In genomic region chr13:91223587-91224437, GRCm38 (mm10) we compare ENCODE assay signal across 8 mouse cellular contexts. TPM values are rescaled to one million over a fixed set of nuclear protein-coding genes. Genes with fewer than 3 reads are reported as not detected.
DNase-seq lines count a peak whose midpoint lies in the region; ATAC-seq and TF ChIP-seq lines count a peak whose summit lies in the region.

TSS of gene Atg10 (minus strand) at chr13:91223968.

- WGBS in cerebellum, adult 2 months, result 1% methylated on average over 55 of the region's 55 CpGs
- WGBS in forebrain, postnatal 0 days, result under 1% methylated on average over 55 of the region's 55 CpGs
- 1% methylated on average over 54 of the region's 55 CpGs for WGBS in lung, embryonic 16.5 days

- no peaks in the 10 kb centered on the region for H3K27me3 ChIP-seq in MEL (ENCODE audit: control insufficient read depth in 1 of 2, insufficient read depth in 2 of 2, low read length in 2 of 2)
- H3K27me3 ChIP-seq in cerebellum, adult 2 months (ENCODE audit: control insufficient read depth, insufficient read depth, low read length), result no peaks in the 10 kb centered on the region
- H3K27me3 ChIP-seq in forebrain, postnatal 0 days (ENCODE audit: insufficient read depth, low read length), result no peaks in the 10 kb centered on the region
- no peaks in the 10 kb centered on the region for H3K27me3 ChIP-seq in lung, embryonic 16.5 days (ENCODE audit: control insufficient read depth, insufficient read depth, low read depth, low read length)

- ATAC-seq in forebrain, postnatal 0 days, result peak; percentile 98
- ATAC-seq in hematopoietic stem cell, adult 5-6 weeks (replicated peaks in 1 of 2; ENCODE audit: insufficient read depth in 1 of 2, low FRiP score in 2 of 2, low TSS enrichment in 1 of 2, low read depth in 1 of 2, poor library complexity in 2 of 2, severe bottlenecking in 2 of 2), result peak; percentile 82 to 92
- peak; percentile 98 for ATAC-seq in lung, embryonic 16.5 days (ENCODE audit: low read depth)

- H3K79me2 ChIP-seq in MEL (ENCODE audit: control insufficient read depth, insufficient read depth, low read length, poor library complexity), result no peaks in the 10 kb centered on the region; the same call in 1 of the 2 replicates

- H3K4me3 ChIP-seq in MEL (ENCODE audit: control insufficient read depth in 1 of 2, insufficient read depth in 1 of 2, low read depth in 2 of 2, low read length in 2 of 2), result peak within 1 kb of the TSS; percentile 74 to 94
- H3K4me3 ChIP-seq in cerebellum, adult 2 months (replicated peaks; ENCODE audit: insufficient read depth, low read depth, low read length), result peak within 1 kb of the TSS; percentile 71
- peak within 1 kb of the TSS; percentile 67 for H3K4me3 ChIP-seq in forebrain, postnatal 0 days (ENCODE audit: low read depth, low read length)
- H3K4me3 ChIP-seq in lung, embryonic 16.5 days (ENCODE audit: low read length), result peak within 1 kb of the TSS; percentile 82

- peak; percentile 95 for DNase-seq in MEL (ENCODE audit: low read depth, low spot score)
- peak; percentile 95 to 96 for DNase-seq in cerebellum, adult 2 months
- peak; percentile 93 for DNase-seq in forebrain, postnatal 0 days
- DNase-seq in layer of hippocampus, adult 9-10 months (ENCODE audit: low spot score), result peak; percentile 71
- DNase-seq in ovary, postnatal 10 days (ENCODE audit: low spot score), result peak; percentile 85
- peak; percentile 90 to 94 for DNase-seq in thymus, postnatal 10 days (ENCODE audit: low spot score in 2 of 2)

- H3K9ac ChIP-seq in MEL (ENCODE audit: control insufficient read depth, low read depth, low read length, poor library complexity, severe bottlenecking), result peak within 1 kb of the TSS; percentile 87
- peak within 1 kb of the TSS; percentile 80 for H3K9ac ChIP-seq in forebrain, postnatal 0 days
- peak within 1 kb of the TSS; percentile 86 for H3K9ac ChIP-seq in lung, embryonic 16.5 days (ENCODE audit: low read length)

- H3K27ac ChIP-seq in MEL (ENCODE audit: control insufficient read depth, low read depth, low read length), result peak within 1 kb of the TSS; percentile 72
- H3K27ac ChIP-seq in cerebellum, adult 2 months (ENCODE audit: insufficient read depth, low read length), result peak within 1 kb of the TSS; percentile 97
- H3K27ac ChIP-seq in forebrain, postnatal 0 days (ENCODE audit: low read depth, low read length), result peak within 1 kb of the TSS; percentile 91
- H3K27ac ChIP-seq in lung, embryonic 16.5 days (ENCODE audit: low read length), result peak within 1 kb of the TSS; percentile 96

- H3K4me1 ChIP-seq in MEL (ENCODE audit: control insufficient read depth in 1 of 2, insufficient read depth in 2 of 2, low read length in 2 of 2), result peaks cover 0 to 6% of the 10 kb centered on the region in 2 experiments; a peak in 2 of 4 replicates
- H3K4me1 ChIP-seq in cerebellum, adult 2 months (ENCODE audit: control insufficient read depth, insufficient read depth, low read length), result no peaks in the 10 kb centered on the region
- H3K4me1 ChIP-seq in forebrain, postnatal 0 days (ENCODE audit: insufficient read depth), result peaks cover 7% of the 10 kb centered on the region; the same call in 1 of the 2 replicates
- H3K4me1 ChIP-seq in lung, embryonic 16.5 days (replicated peaks; ENCODE audit: control insufficient read depth, insufficient read depth, low read length), result peaks cover 8% of the 10 kb centered on the region; the same call in 1 of the 2 replicates

- H3K9me3 ChIP-seq in MEL (replicated peaks; ENCODE audit: insufficient read depth, low read length), result no peaks in the 10 kb centered on the region
- H3K9me3 ChIP-seq in forebrain, postnatal 0 days (ENCODE audit: low read length), result no peaks in the 10 kb centered on the region
- no peaks in the 10 kb centered on the region for H3K9me3 ChIP-seq in lung, embryonic 16.5 days (ENCODE audit: control insufficient read depth, low read length)

- no peak for TF ChIP-seq RAD21 in MEL (IDR thresholded peaks at IDR 0.05; ENCODE audit: low read depth, low read length)

- peaks cover 0 to 10% of the 10 kb centered on the region in 2 experiments; a peak in 2 of 4 replicates for H3K36me3 ChIP-seq in MEL (ENCODE audit: control insufficient read depth in 1 of 2, insufficient read depth in 2 of 2, low read length in 2 of 2)
- no peaks in the 10 kb centered on the region for H3K36me3 ChIP-seq in forebrain, postnatal 0 days (ENCODE audit: insufficient read depth)
- H3K36me3 ChIP-seq in lung, embryonic 16.5 days (ENCODE audit: control insufficient read depth, insufficient read depth, low read length), result no peaks in the 10 kb centered on the region

- peak within 1 kb of the TSS; percentile 62 for H3K4me2 ChIP-seq in forebrain, postnatal 0 days (ENCODE audit: low read depth)
- H3K4me2 ChIP-seq in lung, embryonic 16.5 days (ENCODE audit: low read depth, low read length), result peak within 1 kb of the TSS; percentile 53

- TF ChIP-seq POLR2A in MEL (IDR thresholded peaks at IDR 0.05; ENCODE audit: control insufficient read depth in 1 of 2, insufficient read depth in 1 of 2, low read depth in 1 of 2, low read length in 2 of 2, poor library complexity in 1 of 2), result peak; percentile 79 to 90
- TF ChIP-seq POLR2A in cerebellum, adult 2 months (IDR thresholded peaks at IDR 0.05; ENCODE audit: borderline replicate concordance, insufficient read depth, low read length), result peak; percentile 97

- no peak for TF ChIP-seq CTCF in MEL (IDR thresholded peaks at IDR 0.05 in 2 of 3, conservative IDR thresholded peaks at IDR 0.05 in 1 of 3; ENCODE audit: control insufficient read depth in 1 of 3, insufficient read depth in 1 of 3, low read depth in 2 of 3, low read length in 3 of 3, poor library complexity in 1 of 3, severe bottlenecking in 1 of 3)
- TF ChIP-seq CTCF in cerebellum, adult 2 months (IDR thresholded peaks at IDR 0.05; ENCODE audit: borderline replicate concordance, insufficient read depth, low read depth, low read length), result no peak
- no peak for TF ChIP-seq CTCF in forebrain, postnatal 0 days (IDR thresholded peaks at IDR 0.05; ENCODE audit: low read depth)

- TF ChIP-seq EP300 in MEL (IDR thresholded peaks at IDR 0.05; ENCODE audit: low read depth in 1 of 2, low read length in 2 of 2), result peak; percentile 50 to 65; a peak in 2 of 4 replicates

TF ChIP-seq in MEL, 35 proteins besides CTCF, POLR2A, EP300 and RAD21 (continues in another document):
- no peak for TF ChIP-seq MAFK (IDR thresholded peaks at IDR 0.05; ENCODE audit: borderline replicate concordance, low read depth, low read length)
- peak; percentile 58 for TF ChIP-seq MXI1 (IDR thresholded peaks at IDR 0.05; ENCODE audit: low read depth, low read length)
- TF ChIP-seq SMC3 (IDR thresholded peaks at IDR 0.05; ENCODE audit: low read depth, low read length), result no peak
- no peak for TF ChIP-seq MYB (IDR thresholded peaks at IDR 0.05; ENCODE audit: low read depth, low read length)
- TF ChIP-seq RCOR1 (IDR thresholded peaks at IDR 0.05; ENCODE audit: low read depth, low read length), result peak; percentile 95
- peak; percentile 57 for TF ChIP-seq GATA1 (IDR thresholded peaks at IDR 0.05; ENCODE audit: low read depth, low read length)
- TF ChIP-seq USF2 (IDR thresholded peaks at IDR 0.05; ENCODE audit: borderline replicate concordance in 1 of 2, insufficient read depth in 1 of 2, low read depth in 1 of 2, low read length in 2 of 2), result peak; percentile 60 to 86
- TF ChIP-seq MAZ (IDR thresholded peaks at IDR 0.05; ENCODE audit: low read depth, low read length), result peak; percentile 42; the same call in 1 of the 2 replicates
- TF ChIP-seq MEF2A (IDR thresholded peaks at IDR 0.05; ENCODE audit: extremely low read depth, insufficient replicate concordance, low read depth, low read length, poor library complexity, severe bottlenecking), result no peak
- no peak for TF ChIP-seq ZNF384 (IDR thresholded peaks at IDR 0.05; ENCODE audit: low read depth, low read length)
- peak; percentile 92 for TF ChIP-seq ZMIZ1 (IDR thresholded peaks at IDR 0.05; ENCODE audit: low read depth, low read length)
- TF ChIP-seq POLR2AphosphoS5 (IDR thresholded peaks at IDR 0.05; ENCODE audit: borderline replicate concordance, low read depth, low read length), result no peak
- TF ChIP-seq NRF1 (IDR thresholded peaks at IDR 0.05; ENCODE audit: insufficient read depth, low read depth, low read length, poor library complexity, severe bottlenecking), result peak; percentile 99
- no peak for TF ChIP-seq KAT2A (conservative IDR thresholded peaks at IDR 0.05; ENCODE audit: low read depth, low read length)
- no peak for TF ChIP-seq UBTF (IDR thresholded peaks at IDR 0.05; ENCODE audit: borderline replicate concordance, insufficient read depth, low read depth, low read length)
- peak; percentile 57 for TF ChIP-seq CHD2 (IDR thresholded peaks at IDR 0.05; ENCODE audit: low read length)
- TF ChIP-seq ZC3H11A (IDR thresholded peaks at IDR 0.05; ENCODE audit: low read depth, low read length), result no peak
- TF ChIP-seq ELF1 (IDR thresholded peaks at IDR 0.05; ENCODE audit: low read depth, low read length), result peak; percentile 43; the same call in 1 of the 2 replicates
- no peak for TF ChIP-seq GABPA (IDR thresholded peaks at IDR 0.05; ENCODE audit: low read depth, low read length)
- TF ChIP-seq TCF12 (IDR thresholded peaks at IDR 0.05; ENCODE audit: low read depth, low read length), result peak; percentile 46
- TF ChIP-seq BHLHE40 (IDR thresholded peaks at IDR 0.05; ENCODE audit: borderline replicate concordance, low read depth, low read length), result peak; percentile 93
- TF ChIP-seq ETS1 (IDR thresholded peaks at IDR 0.05; ENCODE audit: low read depth, low read length), result peak; percentile 60
- no peak for TF ChIP-seq TAL1 (IDR thresholded peaks at IDR 0.05; ENCODE audit: low read length)
- TF ChIP-seq USF1 (IDR thresholded peaks at IDR 0.05; ENCODE audit: low read depth, low read length), result peak; percentile 97
- no peak for TF ChIP-seq E2F4 (IDR thresholded peaks at IDR 0.05; ENCODE audit: borderline replicate concordance, low read depth, low read length)
- 0 out of 2 replicates have a peak, but pooled peaks have one; percentile 39 for TF ChIP-seq CHD1 (IDR thresholded peaks at IDR 0.05; ENCODE audit: low read depth, low read length)
- peak; percentile 87 for TF ChIP-seq POLR2AphosphoS2 (IDR thresholded peaks at IDR 0.05; ENCODE audit: low read length)
- peak; percentile 27; the same call in 1 of the 2 replicates for TF ChIP-seq SIN3A (IDR thresholded peaks at IDR 0.05; ENCODE audit: low read length)

RNA-seq across cellular contexts. Expression of gene Atg10, which starts in this region (rescaled TPM):
- total RNA-seq in MEL (2012; rRNA removed), result 2.0 and 2.7 TPM in 2 replicates
- polyA plus RNA-seq in MEL (2012; ENCODE audit: insufficient read depth in 1 of 2, insufficient read length in 2 of 2, low read depth in 1 of 2, low replicate concordance in 2 of 2, missing spikeins in 1 of 2), result 1 to 10 TPM in 1 of 2 experiments, not detected in 1; 4.3 TPM
- 9.9 and 11.1 TPM in 2 replicates for polyA plus RNA-seq in cerebellum, adult 2 months (2012; rRNA removed)
- 5.2 and 7.5 TPM in 2 replicates for total RNA-seq in forebrain, postnatal 0 days (2014; rRNA removed)
- polyA plus RNA-seq in forebrain, postnatal 0 days (2015; fragmentation: Nextera tagmentation; extraction: Ambion mirVana), result 7.6 and 10.7 TPM in 2 replicates
- 11.7 and 17.8 TPM in 2 replicates for total RNA-seq in hematopoietic stem cell, adult 5-6 weeks (2017)
- 14.7 and 16.0 TPM in 2 replicates for polyA plus RNA-seq in lung, embryonic 16.5 days (2015; fragmentation: Nextera tagmentation; extraction: Ambion mirVana)

Comparison
In these comparisons a context has a peak if more than half of its experiments do, and no peak if none do; other contexts are left out.
1. Peak in every context shown above with its lines: DNase-seq, ATAC-seq, H3K4me3 ChIP-seq and H3K27ac ChIP-seq.